Mouse (Mus musculus) small intestine, adult 2 months (tissue): ENCODE data around the gene Wnt4.

Experiments
- CTCF ChIP-seq: fragments of 200-500 bp; IDR thresholded peaks from 2 replicates; pipeline ENCODE4 v1.5.1; 2012; ENCODE audit warnings: low read depth, mild to moderate bottlenecking, control low read depth, inconsistent platforms, low read length, moderate library complexity, mixed read lengths; ENCODE audit not compliant: insufficient replicate concordance, insufficient read length; ENCODE audit errors: extremely low read depth
- POLR2A ChIP-seq: fragments of 200-500 bp; IDR thresholded peaks from 2 replicates; pipeline ENCODE4 v1.6.1; 2012; ENCODE audit warnings: low read depth, mild to moderate bottlenecking, control low read depth, inconsistent platforms, low read length, moderate library complexity

DNA sequence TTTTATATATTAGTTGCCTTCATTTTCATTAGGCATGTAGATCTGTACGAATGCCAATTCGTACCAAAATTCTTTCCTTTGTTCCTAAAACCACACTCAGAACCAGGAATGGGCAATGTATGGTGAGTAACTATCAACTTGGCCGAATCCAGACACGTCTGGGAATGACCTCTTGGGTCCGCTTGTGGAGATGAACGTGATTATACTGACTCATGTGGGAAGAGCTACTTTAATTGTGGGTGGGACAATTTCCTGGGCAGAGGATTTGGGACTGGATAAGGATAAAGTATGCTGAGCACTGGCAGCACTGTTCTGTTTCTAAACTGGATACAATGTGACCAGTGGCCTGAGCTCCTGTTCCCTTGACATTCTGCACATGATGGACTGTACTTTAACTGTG, 47.6 kb downstream of the Wnt4 start:
- TF ChIP-seq POLR2A (no peak), CTCF (no peak)
